Mouse (Mus musculus) hindbrain, postnatal 0 days (tissue): ENCODE measurements at regions not wholly inside any gene's neighbourhood (a gene's known extent, or its start where the extent isn't known, plus 50 kb on each side); places are given as distances from the start of the nearest gene placed in this dataset.
"Not testable (repeated sequence)": the region's sequence is repeated elsewhere in the genome, so short reads cannot be mapped to it uniquely, and the experiment has no call there.

Source experiments
- ATAC-seq: fragments of 200-750 bp; cut with Nextera tagmentation; 2 replicates; pipeline ENCODE4 v1.8.0; 2017; ENCODE audit warnings: mild to moderate bottlenecking, moderate TSS enrichment, moderate library complexity
- DNase-seq: peaks from one replicate; pipeline ENCODE4 v3.0.0-alpha.2; 2015; ENCODE audit warnings: low spot score
- H3K27ac ChIP-seq: fragments of 300-500 bp; sonication (generic); 2 replicates; pipeline ENCODE4 v1.5.1; 2014; ENCODE audit warnings: mild to moderate bottlenecking
- H3K27me3 ChIP-seq: fragments of 300-500 bp; sonication (generic); 2 replicates; pipeline ENCODE4 v1.6.1; 2014; ENCODE audit warnings: low read length, mixed read lengths; ENCODE audit not compliant: insufficient read depth
- H3K36me3 ChIP-seq: fragments of 300-500 bp; sonication (generic); 2 replicates; pipeline ENCODE4 v1.6.1; 2014; ENCODE audit warnings: low read length, mixed read lengths; ENCODE audit not compliant: insufficient read depth
- H3K4me1 ChIP-seq: fragments of 300-500 bp; sonication (generic); 2 replicates; pipeline ENCODE4 v1.6.1; 2014; ENCODE audit warnings: antibody characterized with exemption, low read length, mixed read lengths; ENCODE audit not compliant: insufficient read depth
- H3K4me2 ChIP-seq: fragments of 300-500 bp; sonication (generic); 2 replicates; pipeline ENCODE4 v1.6.1; 2014; ENCODE audit warnings: low read depth, mild to moderate bottlenecking, low read length, moderate library complexity, mixed read lengths
- H3K4me3 ChIP-seq: fragments of 300-500 bp; sonication (generic); 2 replicates; pipeline ENCODE4 v1.5.1; 2014; ENCODE audit warnings: low read length
- H3K9ac ChIP-seq: fragments of 300-500 bp; sonication (generic); replicated peaks from 2 replicates; pipeline ENCODE4 v1.6.1; 2014; ENCODE audit warnings: mild to moderate bottlenecking, low read length, moderate library complexity, mixed read lengths
- H3K9me3 ChIP-seq: fragments of 300-500 bp; sonication (generic); 2 replicates; pipeline ENCODE4 v1.6.1; 2016; ENCODE audit warnings: low read length, mixed read lengths
- CTCF ChIP-seq: IDR thresholded peaks from 2 replicates; pipeline ENCODE4 v1.5.1; 2016; ENCODE audit warnings: antibody characterized with exemption, control low read depth, low read depth
- WGBS: fragments of 180-500 bp; shearing (Covaris S2); extraction: QIAGEN DNeasy Blood & Tissue Kit; methylation state at CpG from one replicate; pipeline ENCODE4 v1.1.7; 2014; 5-methylcytosine and 5-hydroxymethylcytosine counted together

GRCm38 (mm10) chr3:82290373-82290772 is 67.5 kb upstream of the Map9 start:
- WGBS: 83% methylated on average over 2 of the region's 2 CpGs
- H3K36me3 ChIP-seq: no peaks in the 10 kb centered on the region

GRCm38 (mm10) chr3:82288996-82289395 is 68.8 kb upstream of the Map9 start:
- Histone ChIP-seq H3K4me2 (no peak overlapping the region), H3K4me1 (no peaks in the 10 kb centered on the region), H3K4me3 (no peak overlapping the region), H3K27me3 (no peaks in the 10 kb centered on the region), H3K27ac (no peak overlapping the region), H3K9ac (no peak overlapping the region), H3K9me3 (no peaks in the 10 kb centered on the region), H3K36me3 (no peaks in the 10 kb centered on the region)
- TF ChIP-seq CTCF: no peak
- no peak for DNase-seq
- ATAC-seq: no peak
- WGBS: 79% methylated on average over 6 of the region's 6 CpGs

More at GRCm38 (mm10) chr3:82290373-82290772, 67.5 kb upstream of the Map9 start:
- H3K4me2 ChIP-seq: no peak overlapping the region
- no peak overlapping the region for H3K27ac ChIP-seq
- H3K27me3 ChIP-seq: no peaks in the 10 kb centered on the region
- no peak for TF ChIP-seq CTCF
- no peaks in the 10 kb centered on the region for H3K4me1 ChIP-seq
- no peak for ATAC-seq
- H3K9me3 ChIP-seq: no peaks in the 10 kb centered on the region
- no peak overlapping the region for H3K9ac ChIP-seq
- no peak overlapping the region for H3K4me3 ChIP-seq
- no peak for DNase-seq

- no peak for TF ChIP-seq CTCF
- Histone ChIP-seq H3K9ac (no peak overlapping the region), H3K9me3 (no peaks in the 10 kb centered on the region), H3K4me2 (no peak overlapping the region), H3K27me3 (no peaks in the 10 kb centered on the region), H3K4me3 (no peak overlapping the region), H3K4me1 (0 out of 2 replicates have a peak, but pooled peaks cover 6% of the 10 kb centered on the region), H3K36me3 (no peaks in the 10 kb centered on the region), H3K27ac (no peak overlapping the region)
- peak; percentile 89 for ATAC-seq
- DNase-seq: peak; percentile 56
Observed at GRCm38 (mm10) chr3:82276977-82277714, 80.7 kb upstream of the Map9 start.

DNA sequence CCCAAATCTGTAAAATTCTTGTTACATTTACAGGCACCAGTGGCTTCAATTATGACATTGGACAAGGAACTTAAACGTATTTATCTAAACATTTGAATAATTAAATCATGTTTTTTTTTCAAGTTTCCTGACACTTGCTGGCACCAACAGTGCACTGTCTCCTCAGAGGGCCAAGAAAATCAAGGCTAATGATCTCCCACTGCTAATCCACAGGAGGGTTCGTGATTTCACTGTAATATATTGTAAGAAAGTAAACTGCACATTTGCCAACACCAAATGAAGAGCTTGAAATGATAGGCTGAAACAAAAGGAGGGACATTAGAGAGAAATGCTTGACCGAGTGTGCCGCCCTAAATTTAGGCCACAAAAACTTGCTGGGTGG is 82.0 kb upstream of the Map9 start:
- ATAC-seq (peak; percentile 81), DNase-seq (peak; percentile 60)
- 28% methylated on average over 4 of the region's 4 CpGs for WGBS
- Histone ChIP-seq H3K9ac (no peak overlapping the region), H3K9me3 (no peaks in the 10 kb centered on the region), H3K27me3 (no peaks in the 10 kb centered on the region), H3K27ac (peak overlapping the region; percentile 42; the same call in 1 of the 2 replicates), H3K4me1 (0 out of 2 replicates have a peak, but pooled peaks cover 6% of the 10 kb centered on the region), H3K4me3 (no peak overlapping the region), H3K36me3 (no peaks in the 10 kb centered on the region), H3K4me2 (no peak overlapping the region)
- TF ChIP-seq CTCF: no peak

- H3K4me1 ChIP-seq: 0 out of 2 replicates have a peak, but pooled peaks cover 6% of the 10 kb centered on the region
- no peak overlapping the region for H3K4me3 ChIP-seq
- no peaks in the 10 kb centered on the region for H3K9me3 ChIP-seq
- H3K36me3 ChIP-seq: no peaks in the 10 kb centered on the region
- TF ChIP-seq CTCF: no peak
- DNase-seq (peak; percentile 86), ATAC-seq (peak; percentile 91)
- H3K4me2 ChIP-seq: no peak overlapping the region
- 19% methylated on average over 7 of the region's 7 CpGs for WGBS
- no peaks in the 10 kb centered on the region for H3K27me3 ChIP-seq
- H3K9ac ChIP-seq: no peak overlapping the region
- H3K27ac ChIP-seq: peak overlapping the region; percentile 71
Observed at GRCm38 (mm10) chr3:82274945-82275821, 82.7 kb upstream of the Map9 start.

GRCm38 (mm10) chr3:82274196-82274937 is 83.5 kb upstream of the Map9 start:
- Histone ChIP-seq H3K4me1 (0 out of 2 replicates have a peak, but pooled peaks cover 6% of the 10 kb centered on the region), H3K9ac (no peak overlapping the region), H3K27me3 (no peaks in the 10 kb centered on the region), H3K4me2 (no peak overlapping the region), H3K9me3 (no peaks in the 10 kb centered on the region), H3K36me3 (no peaks in the 10 kb centered on the region), H3K4me3 (no peak overlapping the region), H3K27ac (peak overlapping the region; percentile 71)
- DNase-seq (peak; percentile 48), ATAC-seq (peak; percentile 41)
- no peak for TF ChIP-seq CTCF
- 27% methylated on average over 6 of the region's 6 CpGs for WGBS

DNA sequence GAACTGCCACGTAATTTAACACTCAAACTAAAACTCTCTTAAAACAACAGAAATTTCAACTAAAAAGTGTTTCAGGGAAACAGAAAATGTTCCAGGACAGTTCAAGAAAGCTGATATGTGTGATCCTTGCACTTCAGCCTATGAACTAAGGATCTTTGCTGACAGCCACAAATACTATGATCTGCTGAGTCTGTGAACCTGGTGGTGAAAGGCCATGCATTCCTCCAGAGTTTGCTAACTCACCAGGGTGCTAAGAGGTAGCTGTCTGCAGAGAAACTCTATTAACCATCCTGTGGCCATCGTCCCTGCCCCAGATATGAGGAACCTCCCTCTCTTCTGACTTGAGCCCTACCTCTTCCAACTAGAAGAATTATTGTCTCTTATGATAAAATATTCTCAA is 84.3 kb upstream of the Map9 start:
- H3K27me3 ChIP-seq, H3K4me3 ChIP-seq, H3K36me3 ChIP-seq, H3K4me2 ChIP-seq, DNase-seq, H3K27ac ChIP-seq, ATAC-seq, H3K9me3 ChIP-seq, H3K4me1 ChIP-seq, H3K9ac ChIP-seq: not testable (repeated sequence)
- WGBS: 75% methylated on average over 2 of the region's 2 CpGs
